Mouse (Mus musculus) small intestine, adult 2 months (tissue): ENCODE data around the gene Chchd3.

ENCODE experiments used
- CTCF ChIP-seq: fragments of 200-500 bp; IDR thresholded peaks from 2 replicates; pipeline ENCODE4 v1.5.1; 2012; ENCODE audit warnings: low read depth, mild to moderate bottlenecking, control low read depth, inconsistent platforms, low read length, moderate library complexity, mixed read lengths; ENCODE audit not compliant: insufficient replicate concordance, insufficient read length; ENCODE audit errors: extremely low read depth
- POLR2A ChIP-seq: fragments of 200-500 bp; IDR thresholded peaks from 2 replicates; pipeline ENCODE4 v1.6.1; 2012; ENCODE audit warnings: low read depth, mild to moderate bottlenecking, control low read depth, inconsistent platforms, low read length, moderate library complexity

DNA sequence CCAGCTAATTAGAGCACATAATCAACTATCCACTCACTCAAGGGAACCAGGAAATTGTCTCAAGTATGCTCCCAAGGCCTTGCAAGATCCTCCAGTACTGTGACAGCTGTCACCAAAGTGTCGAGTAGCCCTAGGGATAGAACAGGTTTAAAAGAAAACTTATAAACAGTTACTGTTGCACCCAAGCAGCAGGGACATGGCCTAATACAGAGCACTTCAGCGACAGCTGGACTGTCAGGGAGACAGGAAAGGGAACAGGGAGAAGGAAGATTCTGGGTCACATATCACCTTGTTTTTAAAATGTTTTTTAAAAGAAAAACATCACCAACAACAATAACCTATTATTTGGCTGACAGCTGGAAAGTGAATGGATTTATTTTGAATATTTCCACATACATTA is 18.1 kb downstream of the Chchd3 start:
- TF ChIP-seq POLR2A, result no peak
- TF ChIP-seq CTCF, result no peak
